Mouse (Mus musculus): Measurements from ENCODE around the gene Nrip3.

The Nrip3 gene

DNA sequence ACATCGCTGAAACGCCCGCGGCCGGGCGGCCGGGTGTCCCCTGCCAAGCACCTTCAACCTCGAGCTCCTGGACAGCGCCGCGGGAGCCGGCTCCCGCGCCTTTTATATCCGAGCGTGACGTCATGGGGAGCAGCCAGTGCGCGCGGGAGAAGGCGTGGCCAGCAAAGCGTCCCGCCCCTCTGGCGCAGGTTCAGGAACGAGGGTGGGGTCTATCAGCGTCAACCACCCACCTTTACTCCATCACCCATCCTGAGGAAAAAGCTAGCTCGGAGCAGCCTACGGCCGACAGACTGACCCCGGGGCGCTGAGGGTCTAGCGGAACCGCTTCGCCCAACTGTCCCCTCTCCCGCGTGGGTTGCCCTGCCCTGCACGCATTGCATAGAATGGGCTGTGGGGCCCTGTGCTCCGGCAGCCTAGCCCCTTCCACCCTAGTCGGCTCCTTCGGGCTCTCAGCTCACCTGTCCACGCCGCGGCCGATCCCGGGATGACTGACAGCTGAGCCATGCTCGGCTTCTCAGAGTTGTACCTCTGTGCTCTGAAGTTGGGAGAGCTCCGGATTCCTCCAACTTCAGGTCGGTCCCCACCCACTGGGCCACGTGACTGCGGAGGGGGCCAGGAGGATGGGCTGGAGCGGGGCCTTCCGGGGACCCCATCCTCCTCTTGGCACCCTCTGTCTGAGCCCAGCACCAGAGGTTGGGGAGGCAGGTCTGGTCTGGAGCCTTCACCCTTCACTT is at the start of gene Nrip3:
Gene Nrip3 (minus strand): TSS at position 556 of the 734 bp plus-strand sequence.
- peak; percentile 77 for DNase-seq

DNA sequence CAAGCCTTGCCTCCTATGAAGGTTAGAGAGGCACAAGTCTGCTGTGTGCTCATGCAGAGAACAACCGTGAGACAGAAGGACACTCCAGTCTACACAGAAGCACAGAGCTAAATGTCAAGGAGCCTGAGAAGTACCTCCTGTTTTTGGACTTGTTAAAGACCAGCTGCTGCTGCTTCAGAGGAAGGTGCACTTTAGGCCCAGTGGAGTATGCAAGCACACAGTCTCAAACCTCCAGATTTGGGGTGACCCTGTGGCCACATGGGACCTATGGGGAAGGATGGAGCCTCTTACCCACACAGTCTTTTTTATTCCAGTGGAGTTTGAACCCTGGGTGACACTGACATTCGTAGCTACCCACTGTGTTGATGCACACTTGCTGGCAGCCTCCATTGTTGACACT is 49.6 kb upstream of the Nrip3 start:
- no peak for DNase-seq

DNA sequence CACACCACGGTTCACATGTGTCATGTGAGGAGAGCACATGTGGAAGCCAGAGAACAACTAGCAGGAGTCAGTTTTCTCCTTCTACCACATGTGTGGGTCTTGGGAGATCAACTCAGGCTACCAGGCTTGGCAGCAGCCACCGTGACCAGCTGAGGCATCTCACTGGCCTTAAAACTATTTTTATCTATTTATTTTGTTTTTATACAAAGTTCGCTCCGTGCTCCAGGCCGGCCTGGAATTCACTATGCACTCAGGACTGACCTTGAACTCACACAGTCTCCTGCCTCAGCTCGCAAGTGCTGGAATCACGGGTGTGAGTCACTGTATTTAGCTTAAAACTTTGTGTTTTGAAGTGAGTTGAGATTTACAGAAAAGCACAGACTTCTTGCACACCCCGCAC is 45.1 kb upstream of the Nrip3 start:
- no peak for DNase-seq

DNA sequence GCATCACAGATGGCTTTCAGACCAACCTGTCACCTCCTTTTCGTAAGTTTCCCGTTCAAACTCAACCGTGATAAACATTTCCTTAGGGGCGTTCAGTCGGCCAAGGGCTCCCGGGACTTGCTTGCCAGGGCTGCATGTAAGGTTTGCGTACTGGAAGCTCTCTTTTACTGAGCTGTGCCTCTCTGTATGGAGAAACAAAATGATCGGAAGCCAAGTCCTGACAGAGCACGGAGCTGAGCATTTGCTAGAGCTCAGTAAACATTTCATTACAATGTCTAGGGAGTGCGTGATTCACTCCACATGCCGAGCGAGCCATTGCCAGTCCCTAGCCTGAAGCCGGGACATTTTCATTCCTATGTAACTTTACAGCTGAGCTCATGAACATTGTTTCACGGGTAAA is 43.5 kb upstream of the Nrip3 start:
- DNase-seq = no peak

- no peak for DNase-seq
Measured at GRCm38 (mm10) chr7:109818600-109818999, 36.8 kb upstream of the Nrip3 start.

GRCm38 (mm10) chr7:109817954-109818353 is 36.1 kb upstream of the Nrip3 start:
- no peak for DNase-seq

DNA sequence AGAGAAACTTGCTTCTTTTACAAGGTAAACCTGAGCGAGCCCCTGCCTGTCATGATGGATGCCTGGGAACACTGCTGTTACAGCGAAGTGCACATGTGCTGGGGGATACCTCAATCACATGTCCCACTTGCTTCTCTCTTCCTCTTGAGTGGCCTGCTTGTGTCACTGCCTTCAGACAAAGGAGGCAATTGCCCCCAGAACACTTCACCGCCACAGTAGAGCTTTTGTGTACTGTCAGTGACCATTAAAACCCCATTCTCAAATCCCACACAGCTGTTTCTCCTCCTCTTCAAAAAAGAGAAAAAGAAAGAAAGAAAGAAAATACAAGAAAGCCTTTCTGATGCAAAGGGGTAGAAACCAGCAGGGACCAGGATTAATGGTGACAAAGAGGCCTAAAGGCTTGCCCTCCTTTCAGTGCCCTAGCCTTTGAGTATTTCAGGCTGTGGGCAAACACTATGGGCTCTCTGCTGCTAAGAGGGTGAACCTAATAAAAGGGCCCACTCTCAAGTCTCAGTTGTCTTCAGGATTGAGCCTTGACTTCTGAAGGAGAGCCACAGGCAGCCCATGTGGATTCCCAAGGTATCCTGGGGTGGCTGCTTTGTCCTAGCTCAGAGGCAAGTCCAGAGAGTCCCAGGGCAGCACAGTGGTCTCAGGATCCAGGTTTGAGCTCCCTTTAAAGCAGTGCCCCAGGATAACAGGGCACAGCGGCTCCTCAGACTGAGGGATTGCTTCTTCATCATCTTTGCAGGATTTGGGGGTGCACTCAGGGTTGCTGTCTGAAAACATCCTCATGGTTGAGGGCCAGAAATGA is 31.7 kb upstream of the Nrip3 start:
- no peak for DNase-seq

- peak; percentile 50 for DNase-seq
Measured at GRCm38 (mm10) chr7:109807616-109808485, 26.0 kb upstream of the Nrip3 start.

- peak; percentile 29 for DNase-seq
Measured at GRCm38 (mm10) chr7:109804843-109805242, 23.0 kb upstream of the Nrip3 start.

GRCm38 (mm10) chr7:109804355-109804754 is 22.5 kb upstream of the Nrip3 start:
- peak; percentile 89 for DNase-seq

DNA sequence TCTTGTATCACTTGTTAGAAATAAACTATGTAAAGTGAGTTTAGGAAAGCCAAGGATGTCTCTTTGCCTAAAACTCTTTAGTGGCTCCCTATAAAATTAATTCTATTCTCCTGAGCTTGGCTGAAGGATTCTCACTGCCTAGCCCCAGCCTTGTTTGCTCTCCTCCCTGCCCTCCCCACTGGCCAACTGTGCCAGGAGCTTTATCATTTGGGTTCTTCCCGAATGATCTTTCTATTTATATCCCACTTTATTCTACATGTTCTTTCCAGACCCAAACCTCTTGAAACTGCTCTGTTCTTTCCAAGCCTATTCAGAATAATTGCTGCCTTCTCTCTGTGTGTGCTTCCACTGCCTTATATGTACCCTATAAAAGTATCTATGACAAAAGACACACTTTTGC is 21.7 kb upstream of the Nrip3 start:
- no peak for DNase-seq

DNA sequence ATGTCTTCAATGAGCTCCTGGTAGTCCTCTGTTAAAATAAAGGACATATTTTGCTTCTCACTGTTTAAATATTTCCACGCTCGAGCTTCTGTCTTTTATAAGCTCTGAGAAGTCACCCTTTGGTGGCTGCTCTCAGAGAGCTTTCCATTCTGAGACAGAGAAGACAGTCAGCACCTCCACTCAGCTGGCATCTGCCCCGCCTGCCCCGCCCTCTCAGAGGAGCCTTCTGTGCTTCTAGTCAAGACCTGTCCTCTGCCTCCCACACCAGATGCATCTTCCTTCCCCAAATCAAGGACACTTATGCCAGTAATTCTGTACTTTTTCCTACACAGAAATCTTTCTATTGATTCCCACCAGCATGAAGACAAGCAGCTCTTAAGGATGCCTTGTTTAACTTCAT is 18.8 kb upstream of the Nrip3 start:
- no peak for DNase-seq

DNA sequence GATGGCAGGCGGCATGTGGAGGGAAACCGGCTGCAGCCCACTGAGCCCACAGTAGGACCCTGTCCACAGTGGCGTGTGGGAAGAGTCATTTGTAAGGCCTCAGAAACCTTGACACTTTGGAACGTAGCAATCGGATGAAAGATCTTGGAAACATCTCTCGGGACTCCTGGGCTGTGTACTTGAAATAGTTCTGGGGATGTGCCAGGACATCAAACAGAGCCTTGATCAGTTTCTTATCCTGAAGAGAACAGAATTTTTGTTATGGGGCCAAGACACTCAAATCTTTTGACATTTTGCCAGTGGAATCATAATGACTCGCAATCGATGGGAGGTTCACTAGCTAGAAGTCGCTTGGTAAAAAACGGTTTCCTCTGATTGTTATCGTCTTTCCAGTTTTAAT is 17.3 kb upstream of the Nrip3 start:
- DNase-seq = no peak

DNA sequence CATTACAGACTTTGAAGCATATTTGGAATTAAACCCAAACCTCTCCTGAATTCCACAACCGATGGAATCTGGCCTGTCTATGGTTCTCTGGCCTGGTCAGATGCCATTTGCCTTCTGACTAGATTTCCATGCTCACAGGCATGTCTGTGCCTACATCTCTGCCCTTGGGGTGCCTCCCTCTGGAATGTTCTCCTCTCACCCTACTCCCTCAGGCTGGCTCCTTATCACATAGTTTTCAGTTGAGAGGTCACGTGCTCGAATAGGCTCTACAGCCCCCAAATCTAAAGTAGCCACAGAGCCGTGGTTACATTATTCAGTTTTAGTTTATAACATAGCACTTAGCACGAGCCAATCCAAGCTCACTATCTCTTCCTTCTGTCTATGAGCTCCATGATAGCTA is 13.7 kb upstream of the Nrip3 start:
- DNase-seq = no peak

- DNase-seq = no peak
Measured at GRCm38 (mm10) chr7:109794556-109794955, 12.7 kb upstream of the Nrip3 start.

- peak; percentile 54 for DNase-seq
Measured at GRCm38 (mm10) chr7:109792759-109793158, 10.9 kb upstream of the Nrip3 start.

DNA sequence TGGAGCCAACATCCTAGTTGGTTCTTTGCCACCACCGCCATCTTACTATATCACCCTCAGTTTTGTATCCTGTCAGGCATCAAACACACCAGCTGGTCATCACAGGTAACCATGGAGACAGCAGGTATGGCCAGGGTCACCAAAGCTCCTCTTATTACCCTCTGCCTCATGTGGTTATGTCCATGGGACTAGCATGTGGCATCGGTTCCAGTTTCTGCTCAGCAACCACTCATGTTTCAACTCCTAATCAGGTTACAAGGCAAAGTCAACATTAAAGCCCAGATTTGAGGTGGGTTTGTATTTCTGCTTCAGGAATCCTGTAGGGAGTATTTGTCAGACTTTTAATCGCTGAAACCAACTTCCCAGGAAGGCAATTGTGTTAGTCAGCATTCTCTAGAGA is 9.0 kb upstream of the Nrip3 start:
- DNase-seq = no peak

DNA sequence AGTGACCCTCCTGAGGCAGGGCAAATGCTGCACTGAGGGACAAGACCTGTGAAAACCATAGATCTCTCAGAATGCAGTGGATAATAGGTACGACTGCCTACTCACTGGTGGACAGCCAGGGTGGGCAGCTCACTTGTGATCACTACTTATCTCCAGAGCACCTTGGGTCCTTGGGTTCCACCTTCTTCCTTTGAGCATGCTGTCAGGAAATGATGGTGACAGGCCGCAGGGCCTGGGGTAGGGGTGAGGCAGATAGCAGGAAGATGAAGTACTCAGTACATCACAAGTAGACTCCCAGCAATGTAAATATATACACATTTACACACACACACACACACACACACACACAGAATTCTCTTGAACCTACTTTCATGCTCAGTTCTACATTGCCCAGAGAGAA is 6.0 kb upstream of the Nrip3 start:
- DNase-seq = no peak

DNA sequence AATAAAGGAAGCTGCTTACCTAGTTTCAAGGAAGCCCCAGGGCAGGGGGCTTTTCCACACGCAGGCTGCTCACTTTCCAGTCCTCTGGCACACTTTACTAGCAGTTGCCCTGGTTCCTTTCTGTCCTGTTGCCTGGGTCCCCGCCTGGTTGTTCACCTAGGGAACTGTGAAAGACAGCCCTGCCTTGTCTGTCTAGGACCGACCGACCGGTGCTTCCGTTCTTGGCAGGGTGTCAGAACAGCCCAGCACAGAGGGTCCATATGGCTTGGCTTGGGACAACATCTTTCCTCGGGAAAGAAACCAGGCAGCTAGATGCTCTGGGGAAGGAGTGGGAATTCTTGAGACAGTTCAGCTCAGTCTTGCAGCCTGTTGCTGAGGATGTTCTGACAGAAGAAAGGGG is 1.5 kb upstream of the Nrip3 start:
- no peak for DNase-seq

DNA sequence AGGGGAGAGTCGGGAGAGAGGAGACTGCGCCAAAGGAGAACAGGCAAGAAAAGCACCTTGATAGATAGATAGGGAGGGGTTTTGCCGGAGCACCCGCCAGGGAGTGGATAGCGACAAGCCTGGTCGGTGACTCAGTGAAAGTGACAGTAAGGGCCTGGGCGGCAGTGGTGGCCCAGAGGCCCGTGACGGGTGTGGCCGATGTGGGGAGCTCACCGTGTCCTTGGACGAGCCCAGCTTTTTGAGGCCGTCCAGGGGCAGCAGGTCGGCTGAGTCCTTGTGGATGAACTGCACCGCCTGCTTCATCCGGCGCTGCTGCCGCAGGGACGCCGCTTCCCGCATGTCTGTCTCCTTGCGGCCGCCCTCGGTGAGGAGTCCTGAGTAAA is 747 bp downstream of the Nrip3 start:
- no peak for DNase-seq

- no peak for DNase-seq
Measured at GRCm38 (mm10) chr7:109772251-109772650, 9.6 kb downstream of the Nrip3 start.

- DNase-seq = no peak
Measured at GRCm38 (mm10) chr7:109768699-109769383, 13.0 kb downstream of the Nrip3 start.
